Mouse (Mus musculus) erythroblast, embryonic 14.5 days (primary cell): Measurements from ENCODE around the gene Slc6a6.

Source experiments
- GATA1 ChIP-seq: IDR thresholded peaks from 2 replicates; pipeline ENCODE4 v1.6.1; 2012; ENCODE audit warnings: low read length, inconsistent platforms, mixed read lengths
- TAL1 ChIP-seq: IDR thresholded peaks from 3 replicates; pipeline ENCODE4 v1.6.1; 2012; ENCODE audit warnings: low read length, inconsistent platforms, mixed read lengths

DNA sequence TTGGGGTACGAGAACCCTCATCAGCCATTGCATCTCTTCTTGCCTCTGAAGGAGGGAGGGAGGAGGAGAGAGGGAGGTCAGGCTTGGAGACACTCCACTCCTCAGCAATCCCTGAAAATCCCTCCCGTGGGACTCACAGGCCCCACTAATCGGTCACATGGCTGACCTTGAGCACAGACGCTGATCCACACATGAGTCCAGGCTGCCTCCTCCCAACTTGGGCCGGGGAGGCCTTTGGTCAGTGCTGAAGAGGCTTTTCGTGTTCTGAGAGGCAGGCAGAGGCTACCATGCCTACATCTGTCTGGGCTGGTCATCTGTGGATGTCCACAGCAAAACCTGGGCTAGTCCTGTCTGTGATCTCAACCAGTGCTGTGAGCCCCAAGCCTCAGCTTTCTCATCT lies 20.2 kb upstream of the Slc6a6 start:
- TF ChIP-seq GATA1 (no peak), TAL1 (no peak)
